Mouse (Mus musculus): ENCODE results near the gene Phf3. TPM values are rescaled to one million over a fixed set of nuclear protein-coding genes. Genes with fewer than 3 reads are reported as not detected.

Gene Phf3
- polyA plus RNA-seq, 1 experiment, result 66.7 TPM

GRCm38 (mm10) chr1:30801911-30802310, 71.8 kb downstream of the Phf3 start:
- Histone ChIP-seq H3K4me1 (ENCODE audit: control insufficient read depth, insufficient read depth, low read length) (no peaks in the 10 kb centered on the region), H3K27ac (ENCODE audit: insufficient read depth, low read depth, low read length) (no peak overlapping the region), H3K4me3 (ENCODE audit: insufficient read depth, low read depth, low read length) (no peak overlapping the region)
- TF ChIP-seq POLR2A (IDR thresholded peaks at IDR 0.05; ENCODE audit: insufficient read depth, low read depth, low read length) (no peak), CTCF (IDR thresholded peaks at IDR 0.05; ENCODE audit: insufficient read depth, low read depth, low read length) (no peak)
- 93% methylated on average over 8 of the region's 8 CpGs for WGBS

GRCm38 (mm10) chr1:30799277-30799834, 74.4 kb downstream of the Phf3 start:
- 83% methylated on average over 6 of the region's 6 CpGs for WGBS
- TF ChIP-seq CTCF (IDR thresholded peaks at IDR 0.05; ENCODE audit: insufficient read depth, low read depth, low read length), result no peak
- TF ChIP-seq POLR2A (IDR thresholded peaks at IDR 0.05; ENCODE audit: insufficient read depth, low read depth, low read length), result no peak

DNA sequence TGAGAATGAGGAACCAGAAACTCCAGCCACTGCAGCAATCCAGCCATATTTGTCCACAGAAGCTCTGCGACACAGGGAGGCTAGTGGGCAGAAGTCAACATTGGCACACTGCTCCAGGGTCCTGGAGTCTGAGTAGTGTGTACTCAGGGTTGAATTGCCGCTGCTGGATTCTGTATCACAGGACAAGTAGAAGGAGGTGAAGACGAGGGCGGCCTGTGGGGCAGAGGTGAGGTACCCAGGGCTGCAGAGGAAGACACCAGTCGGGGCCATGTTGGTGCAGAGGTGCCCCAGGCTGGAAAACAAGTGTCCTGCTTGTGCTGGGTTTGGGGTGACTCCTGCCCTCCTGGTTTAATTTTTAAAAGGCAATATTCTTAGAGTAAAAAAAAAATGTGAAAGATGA, 79.1 kb downstream of the Phf3 start:
- TF ChIP-seq POLR2A (IDR thresholded peaks at IDR 0.05; ENCODE audit: insufficient read depth, low read depth, low read length) (no peak), CTCF (IDR thresholded peaks at IDR 0.05; ENCODE audit: insufficient read depth, low read depth, low read length) (no peak)
- H3K27ac ChIP-seq (ENCODE audit: insufficient read depth, low read depth, low read length), result no peak overlapping the region
- 92% methylated on average over 5 of the region's 5 CpGs for WGBS
- no peak overlapping the region for H3K4me3 ChIP-seq (ENCODE audit: insufficient read depth, low read depth, low read length)
- H3K4me1 ChIP-seq (ENCODE audit: control insufficient read depth, insufficient read depth, low read length), result no peaks in the 10 kb centered on the region

More at GRCm38 (mm10) chr1:30799277-30799834, 74.4 kb downstream of the Phf3 start:
- no peak overlapping the region for H3K4me3 ChIP-seq (ENCODE audit: insufficient read depth, low read depth, low read length)
- no peak overlapping the region for H3K27ac ChIP-seq (ENCODE audit: insufficient read depth, low read depth, low read length)
- H3K4me1 ChIP-seq (ENCODE audit: control insufficient read depth, insufficient read depth, low read length), result no peaks in the 10 kb centered on the region

- TF ChIP-seq POLR2A (IDR thresholded peaks at IDR 0.05; ENCODE audit: insufficient read depth, low read depth, low read length) (no peak), CTCF (IDR thresholded peaks at IDR 0.05; ENCODE audit: insufficient read depth, low read depth, low read length) (no peak)
- WGBS, result 56% methylated on average over 7 of the region's 7 CpGs
Observed at GRCm38 (mm10) chr1:30793357-30793883, 80.3 kb downstream of the Phf3 start.

DNA sequence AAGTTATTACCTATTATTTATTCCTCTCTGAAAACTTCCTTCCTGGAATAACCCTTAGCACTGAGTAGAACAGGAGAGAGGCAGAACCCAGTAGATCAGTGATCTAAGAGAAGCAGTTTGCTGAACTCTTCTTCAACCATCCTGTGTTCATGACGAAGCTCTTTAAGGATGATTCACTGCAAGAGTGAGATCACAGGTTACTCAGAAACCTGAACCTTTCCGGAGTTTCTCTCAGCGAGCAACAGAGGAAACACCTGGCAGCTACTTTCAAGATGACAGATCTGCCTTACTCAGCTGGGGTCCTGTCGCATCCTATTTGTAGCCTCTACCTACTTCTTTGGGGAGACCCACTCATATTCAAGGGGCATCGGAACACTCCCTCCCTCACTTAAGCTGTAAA, 80.8 kb downstream of the Phf3 start:
- WGBS, result 64% methylated on average over 5 of the region's 5 CpGs
- Histone ChIP-seq H3K27ac (ENCODE audit: insufficient read depth, low read depth, low read length) (no peak overlapping the region), H3K4me3 (ENCODE audit: insufficient read depth, low read depth, low read length) (no peak overlapping the region), H3K4me1 (ENCODE audit: control insufficient read depth, insufficient read depth, low read length) (no peaks in the 10 kb centered on the region)
- TF ChIP-seq CTCF (IDR thresholded peaks at IDR 0.05; ENCODE audit: insufficient read depth, low read depth, low read length), result no peak
- TF ChIP-seq POLR2A (IDR thresholded peaks at IDR 0.05; ENCODE audit: insufficient read depth, low read depth, low read length), result no peak

More at GRCm38 (mm10) chr1:30793357-30793883, 80.3 kb downstream of the Phf3 start:
- Histone ChIP-seq H3K4me3 (ENCODE audit: insufficient read depth, low read depth, low read length) (no peak overlapping the region), H3K27ac (ENCODE audit: insufficient read depth, low read depth, low read length) (no peak overlapping the region), H3K4me1 (ENCODE audit: control insufficient read depth, insufficient read depth, low read length) (no peaks in the 10 kb centered on the region)

GRCm38 (mm10) chr1:30790220-30790619, 83.5 kb downstream of the Phf3 start:
- Histone ChIP-seq H3K4me3 (ENCODE audit: insufficient read depth, low read depth, low read length) (no peak overlapping the region), H3K4me1 (ENCODE audit: control insufficient read depth, insufficient read depth, low read length) (no peaks in the 10 kb centered on the region), H3K27ac (ENCODE audit: insufficient read depth, low read depth, low read length) (no peak overlapping the region)
- no peak for TF ChIP-seq CTCF (IDR thresholded peaks at IDR 0.05; ENCODE audit: insufficient read depth, low read depth, low read length)
- no peak for TF ChIP-seq POLR2A (IDR thresholded peaks at IDR 0.05; ENCODE audit: insufficient read depth, low read depth, low read length)
- 88% methylated on average over 1 of the region's 1 CpGs for WGBS

DNA sequence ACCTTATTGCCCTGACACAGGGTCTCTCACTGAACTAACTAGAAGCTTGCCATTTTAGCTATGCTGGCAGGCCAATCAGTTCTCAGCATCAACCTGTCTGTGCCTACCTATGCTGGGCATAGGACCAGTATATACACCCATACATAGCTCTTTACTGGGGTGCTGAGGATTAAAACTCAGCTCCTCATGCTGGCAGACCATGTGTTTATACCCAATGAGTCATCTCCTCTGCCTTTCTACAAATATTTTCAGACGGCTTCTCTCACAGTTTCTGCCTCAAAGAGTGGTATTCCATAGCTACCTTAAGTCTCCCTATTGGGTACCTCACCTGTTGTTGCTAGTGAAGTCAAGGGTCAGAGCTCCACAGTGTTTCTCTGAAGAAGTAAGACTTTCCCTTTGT, 84.0 kb downstream of the Phf3 start:
- no peak overlapping the region for H3K4me3 ChIP-seq (ENCODE audit: insufficient read depth, low read depth, low read length)
- no peak for TF ChIP-seq CTCF (IDR thresholded peaks at IDR 0.05; ENCODE audit: insufficient read depth, low read depth, low read length)
- no peak for TF ChIP-seq POLR2A (IDR thresholded peaks at IDR 0.05; ENCODE audit: insufficient read depth, low read depth, low read length)
- WGBS, result 64% methylated on average over 1 of the region's 1 CpGs
- no peak overlapping the region for H3K27ac ChIP-seq (ENCODE audit: insufficient read depth, low read depth, low read length)
- no peaks in the 10 kb centered on the region for H3K4me1 ChIP-seq (ENCODE audit: control insufficient read depth, insufficient read depth, low read length)

GRCm38 (mm10) chr1:30789001-30789400, 84.7 kb downstream of the Phf3 start:
- H3K27ac ChIP-seq (ENCODE audit: insufficient read depth, low read depth, low read length), result no peak overlapping the region
- H3K4me1 ChIP-seq (ENCODE audit: control insufficient read depth, insufficient read depth, low read length), result no peaks in the 10 kb centered on the region
- TF ChIP-seq CTCF (IDR thresholded peaks at IDR 0.05; ENCODE audit: insufficient read depth, low read depth, low read length), result no peak
- no peak for TF ChIP-seq POLR2A (IDR thresholded peaks at IDR 0.05; ENCODE audit: insufficient read depth, low read depth, low read length)
- no peak overlapping the region for H3K4me3 ChIP-seq (ENCODE audit: insufficient read depth, low read depth, low read length)
- WGBS, result 34% methylated on average over 2 of the region's 2 CpGs

GRCm38 (mm10) chr1:30786583-30786982, 87.1 kb downstream of the Phf3 start:
- Histone ChIP-seq H3K4me3 (ENCODE audit: insufficient read depth, low read depth, low read length) (no peak overlapping the region), H3K27ac (ENCODE audit: insufficient read depth, low read depth, low read length) (no peak overlapping the region), H3K4me1 (ENCODE audit: control insufficient read depth, insufficient read depth, low read length) (no peaks in the 10 kb centered on the region)
- 88% methylated on average over 9 of the region's 9 CpGs for WGBS
- TF ChIP-seq POLR2A (IDR thresholded peaks at IDR 0.05; ENCODE audit: insufficient read depth, low read depth, low read length) (no peak), CTCF (IDR thresholded peaks at IDR 0.05; ENCODE audit: insufficient read depth, low read depth, low read length) (no peak)
